Mouse (Mus musculus) thymus, postnatal 25 days (tissue): ENCODE measurements around the gene Arl16.
A peak's percentile ranks its signal among the peaks of the same experiment; 100 is the strongest.
"Not testable (repeated sequence)": the region's sequence is repeated elsewhere in the genome, so short reads cannot be mapped to it uniquely, and the experiment has no call there.

Source experiments
- DNase-seq: peaks from one replicate; pipeline ENCODE4 v3.0.0; 2022

The Arl16 gene

GRCm38 (mm10) chr11:120467051-120467735 lies at the start of gene Arl16:
Gene Arl16 (minus strand): TSS chr11:120467607.
- peak; percentile 95 for DNase-seq

GRCm38 (mm10) chr11:120517147-120517546 lies 49.7 kb upstream of the Arl16 start:
- no peak for DNase-seq

- peak; percentile 87 for DNase-seq
Measured at GRCm38 (mm10) chr11:120515611-120516010, 48.2 kb upstream of the Arl16 start.

GRCm38 (mm10) chr11:120514262-120514661 lies 46.9 kb upstream of the Arl16 start:
- DNase-seq: not testable (repeated sequence)

- DNase-seq: no peak
Measured at GRCm38 (mm10) chr11:120512790-120513453, 45.5 kb upstream of the Arl16 start.

GRCm38 (mm10) chr11:120510375-120511030 lies 43.1 kb upstream of the Arl16 start:
- DNase-seq: peak; percentile 48

GRCm38 (mm10) chr11:120509940-120510339 lies 42.5 kb upstream of the Arl16 start:
- peak; percentile 27 for DNase-seq

- no peak for DNase-seq
Measured at GRCm38 (mm10) chr11:120508290-120508870, 41.0 kb upstream of the Arl16 start.

- no peak for DNase-seq
Measured at GRCm38 (mm10) chr11:120507611-120508289, 40.3 kb upstream of the Arl16 start.

GRCm38 (mm10) chr11:120506899-120507298 lies 39.5 kb upstream of the Arl16 start:
- no peak for DNase-seq

GRCm38 (mm10) chr11:120505661-120506060 lies 38.3 kb upstream of the Arl16 start:
- no peak for DNase-seq

GRCm38 (mm10) chr11:120501701-120502100 lies 34.3 kb upstream of the Arl16 start:
- DNase-seq: no peak

GRCm38 (mm10) chr11:120501018-120501417 lies 33.6 kb upstream of the Arl16 start:
- DNase-seq: no peak

GRCm38 (mm10) chr11:120500357-120500756 lies 33.0 kb upstream of the Arl16 start:
- DNase-seq: no peak

- no peak for DNase-seq
Measured at GRCm38 (mm10) chr11:120499894-120500293, 32.5 kb upstream of the Arl16 start.

- DNase-seq: no peak
Measured at GRCm38 (mm10) chr11:120498891-120499290, 31.5 kb upstream of the Arl16 start.

- no peak for DNase-seq
Measured at GRCm38 (mm10) chr11:120498226-120498625, 30.8 kb upstream of the Arl16 start.

- DNase-seq: no peak
Measured at GRCm38 (mm10) chr11:120497436-120497835, 30.0 kb upstream of the Arl16 start.

- DNase-seq: no peak
Measured at GRCm38 (mm10) chr11:120493911-120494310, 26.5 kb upstream of the Arl16 start.

- no peak for DNase-seq
Measured at GRCm38 (mm10) chr11:120493351-120493750, 25.9 kb upstream of the Arl16 start.

- no peak for DNase-seq
Measured at GRCm38 (mm10) chr11:120492878-120493203, 25.4 kb upstream of the Arl16 start.

- DNase-seq: peak; percentile 42
Measured at GRCm38 (mm10) chr11:120492024-120492877, 24.8 kb upstream of the Arl16 start.
